Mouse (Mus musculus) small intestine, adult 2 months (tissue): ENCODE data around the gene Gm3636.
"Not testable (repeated sequence)": the region's sequence is repeated elsewhere in the genome, so short reads cannot be mapped to it uniquely, and the experiment has no call there.

ENCODE experiments used
- CTCF ChIP-seq: fragments of 200-500 bp; IDR thresholded peaks from 2 replicates; pipeline ENCODE4 v1.5.1; 2012; ENCODE audit warnings: low read depth, mild to moderate bottlenecking, control low read depth, inconsistent platforms, low read length, moderate library complexity, mixed read lengths; ENCODE audit not compliant: insufficient replicate concordance, insufficient read length; ENCODE audit errors: extremely low read depth
- POLR2A ChIP-seq: fragments of 200-500 bp; IDR thresholded peaks from 2 replicates; pipeline ENCODE4 v1.6.1; 2012; ENCODE audit warnings: low read depth, mild to moderate bottlenecking, control low read depth, inconsistent platforms, low read length, moderate library complexity

GRCm38 (mm10) chr14:6742232-6742631 is at the start of gene Gm3636:
- TF ChIP-seq CTCF, POLR2A: not testable (repeated sequence)
